Mouse (Mus musculus): ENCODE data around the gene Tnfsf9.

The Tnfsf9 gene

DNA sequence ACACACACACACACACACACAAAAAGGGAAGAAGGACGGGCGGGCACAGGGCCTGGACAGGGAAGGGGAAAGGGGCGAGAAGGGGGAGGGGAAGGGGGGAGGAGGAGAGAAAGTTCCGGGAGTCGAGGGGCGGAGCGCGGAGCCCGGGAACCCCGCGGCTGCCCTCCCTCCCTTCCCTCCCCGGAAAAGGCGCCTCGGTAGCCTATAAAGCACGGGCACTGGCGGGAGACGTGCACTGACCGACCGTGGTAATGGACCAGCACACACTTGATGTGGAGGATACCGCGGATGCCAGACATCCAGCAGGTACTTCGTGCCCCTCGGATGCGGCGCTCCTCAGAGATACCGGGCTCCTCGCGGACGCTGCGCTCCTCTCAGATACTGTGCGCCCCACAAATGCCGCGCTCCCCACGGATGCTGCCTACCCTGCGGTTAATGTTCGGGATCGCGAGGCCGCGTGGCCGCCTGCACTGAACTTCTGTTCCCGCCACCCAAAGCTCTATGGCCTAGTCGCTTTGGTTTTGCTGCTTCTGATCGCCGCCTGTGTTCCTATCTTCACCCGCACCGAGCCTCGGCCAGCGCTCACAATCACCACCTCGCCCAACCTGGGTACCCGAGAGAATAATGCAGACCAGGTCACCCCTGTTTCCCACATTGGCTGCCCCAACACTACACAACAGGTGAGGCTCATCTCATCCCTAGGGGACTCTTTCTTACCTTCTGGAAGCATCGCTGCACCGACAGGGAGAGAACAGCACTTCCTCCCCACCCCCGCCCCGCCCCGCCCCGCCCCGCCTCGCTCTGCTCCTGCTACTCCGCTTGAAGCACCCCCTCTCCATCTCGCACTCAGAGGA is at the start of gene Tnfsf9:
TSS of gene Tnfsf9 (plus strand) at position 145 of the 854 bp plus-strand sequence.
- DNase-seq = peak; percentile 58

DNA sequence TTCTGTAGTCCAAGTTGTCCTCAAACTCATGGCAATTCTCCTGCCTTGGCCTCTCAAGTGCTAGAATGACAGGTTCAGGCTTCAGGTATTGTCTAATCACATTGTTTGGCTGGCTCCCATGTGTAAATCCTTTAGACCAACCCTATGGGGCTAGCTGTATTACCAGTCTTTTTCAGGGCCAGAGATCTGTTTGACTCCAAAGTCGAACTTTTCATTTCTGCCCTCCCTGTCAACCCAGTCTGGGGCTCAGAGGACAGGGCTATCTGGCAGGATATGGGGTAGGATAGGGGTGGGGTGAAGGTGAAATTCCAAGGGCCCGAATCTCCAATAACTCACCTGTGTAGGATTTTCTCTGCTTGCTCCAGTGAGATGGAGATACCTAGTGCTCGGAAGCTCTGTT is 48.9 kb upstream of the Tnfsf9 start:
- DNase-seq = no peak

DNA sequence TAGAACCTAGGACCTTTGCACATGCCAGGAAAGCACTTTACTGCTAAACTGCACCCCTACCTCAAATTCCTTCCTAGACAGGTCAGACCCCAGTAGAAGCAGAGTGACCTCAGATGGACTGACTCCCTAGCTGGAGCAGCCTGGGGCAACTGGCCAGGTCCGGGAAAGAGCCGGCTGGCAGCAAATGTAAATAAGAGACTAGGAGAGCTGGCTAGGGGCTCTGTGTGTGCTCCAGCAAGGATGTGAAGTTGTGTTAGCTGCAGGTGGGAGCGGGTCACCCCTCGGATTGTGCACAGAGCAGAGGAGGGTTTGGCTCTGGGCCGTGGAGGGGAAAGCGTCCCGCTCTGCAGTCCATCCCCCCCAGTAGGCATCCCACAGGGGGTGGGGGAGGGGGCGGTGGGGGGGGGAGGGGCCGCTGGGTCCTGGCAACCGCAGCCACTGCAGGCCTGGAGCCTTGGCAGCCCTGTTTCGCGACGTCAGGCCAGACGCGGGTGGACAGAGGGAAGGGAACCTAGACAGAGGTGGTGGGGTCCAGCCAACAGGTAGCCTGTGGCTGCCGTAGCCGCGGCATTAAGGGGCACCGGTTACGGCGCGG is 46.1 kb upstream of the Tnfsf9 start, which contains the start of gene Crb3:
TSS of gene Crb3 (plus strand) at position 215 of the 595 bp plus-strand sequence.
- no peak for DNase-seq

DNA sequence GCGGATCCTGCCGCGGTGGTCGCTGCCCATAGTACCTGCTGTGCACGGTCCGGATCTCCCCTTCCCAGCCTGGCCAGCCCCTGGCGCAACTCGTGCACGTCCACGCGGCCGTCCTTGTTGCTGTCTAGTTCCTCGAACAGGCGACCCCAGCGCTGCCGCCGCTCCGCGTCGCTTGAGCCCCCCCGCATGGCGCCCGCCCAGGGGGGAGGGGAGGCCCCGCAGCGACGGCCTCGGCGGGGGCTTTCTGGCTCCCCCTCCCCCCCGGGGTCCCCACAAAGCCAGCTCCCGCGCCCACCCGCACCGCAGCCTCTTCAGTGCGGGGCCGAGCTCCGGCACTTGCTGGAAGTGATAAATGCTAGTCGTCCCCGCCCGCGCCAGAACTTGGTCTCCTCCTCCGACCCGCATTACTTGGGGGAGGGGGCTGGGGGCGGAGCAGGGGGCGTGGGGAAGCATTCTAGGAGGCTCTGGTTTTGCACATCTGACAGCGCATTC is 45.6 kb upstream of the Tnfsf9 start, which contains the start of gene Slc25a23:
TSS of gene Slc25a23 (minus strand) at position 378 of the 492 bp plus-strand sequence.
- DNase-seq = peak; percentile 85

DNA sequence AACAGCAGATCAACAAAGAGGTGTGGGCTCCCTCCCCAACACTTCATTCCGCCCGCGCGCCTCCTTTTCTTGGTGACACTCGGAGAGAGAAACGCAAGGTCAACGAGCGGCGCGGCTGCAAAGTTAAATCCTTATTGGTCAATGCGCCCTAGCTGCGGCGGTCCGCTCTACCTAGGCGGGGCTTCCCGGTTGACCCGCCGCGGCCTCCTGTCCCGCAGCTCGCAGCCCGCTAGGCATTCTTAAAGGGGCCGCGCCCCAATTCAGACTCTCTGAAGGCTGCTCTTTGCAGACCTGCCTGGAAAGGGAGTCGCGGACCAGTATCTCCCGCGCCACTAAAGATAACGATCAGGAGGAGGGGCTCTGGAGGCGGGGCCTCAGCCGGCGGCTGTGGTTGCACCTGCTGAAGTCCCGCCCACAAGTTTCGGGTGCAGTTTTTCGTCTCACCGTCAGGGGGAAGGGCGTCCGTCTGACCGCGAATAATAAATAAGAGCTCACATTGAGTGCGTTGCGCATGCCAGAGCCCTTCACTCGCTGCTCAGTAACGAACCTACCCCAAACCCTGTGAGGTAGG is 44.8 kb upstream of the Tnfsf9 start:
- peak; percentile 98 for DNase-seq

DNA sequence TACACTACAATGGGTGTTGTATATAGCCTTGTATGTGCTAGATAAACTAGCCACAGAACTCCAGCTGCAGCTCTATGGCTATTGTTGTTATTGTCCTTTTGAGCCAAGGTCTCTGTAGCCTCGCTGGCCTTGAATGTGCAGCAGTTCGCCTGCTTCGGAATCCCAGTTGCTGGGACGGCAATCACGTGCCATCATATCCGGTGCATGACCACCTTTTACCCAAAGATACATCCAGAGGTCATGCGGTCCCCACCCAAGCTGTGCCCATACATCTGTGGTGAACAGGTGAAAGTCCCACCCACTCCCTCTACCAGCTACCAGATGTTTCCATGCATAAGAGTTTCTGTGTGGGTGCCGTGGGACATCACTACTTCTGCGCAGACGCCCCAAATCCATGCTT is 44.1 kb upstream of the Tnfsf9 start:
- peak; percentile 31 for DNase-seq

DNA sequence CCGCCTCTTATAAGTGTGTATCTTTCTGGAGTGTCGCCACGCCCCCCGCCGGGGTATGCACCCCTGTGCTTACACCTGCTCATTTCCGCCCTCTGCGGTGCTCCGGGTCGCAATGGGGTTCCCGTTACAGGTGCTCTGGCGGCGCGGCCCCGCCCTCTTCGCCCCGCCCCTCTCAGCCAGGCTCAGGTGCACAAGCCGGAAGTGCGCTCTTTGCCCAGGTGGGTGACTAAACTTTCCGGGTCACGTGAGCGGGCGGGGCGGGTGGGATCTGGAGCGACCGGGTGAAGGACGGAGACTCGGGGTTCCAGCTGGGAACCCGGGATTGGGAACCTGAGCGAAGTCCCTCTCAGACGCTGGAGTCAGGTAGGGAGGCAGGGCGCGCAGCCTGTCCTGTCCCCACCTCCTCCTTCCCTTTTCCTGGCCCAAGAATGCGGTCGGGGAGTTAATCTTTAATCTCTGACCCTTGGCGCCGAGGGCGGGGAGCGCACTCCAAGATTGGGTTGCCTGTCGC is 43.1 kb upstream of the Tnfsf9 start:
- peak; percentile 74 for DNase-seq

DNA sequence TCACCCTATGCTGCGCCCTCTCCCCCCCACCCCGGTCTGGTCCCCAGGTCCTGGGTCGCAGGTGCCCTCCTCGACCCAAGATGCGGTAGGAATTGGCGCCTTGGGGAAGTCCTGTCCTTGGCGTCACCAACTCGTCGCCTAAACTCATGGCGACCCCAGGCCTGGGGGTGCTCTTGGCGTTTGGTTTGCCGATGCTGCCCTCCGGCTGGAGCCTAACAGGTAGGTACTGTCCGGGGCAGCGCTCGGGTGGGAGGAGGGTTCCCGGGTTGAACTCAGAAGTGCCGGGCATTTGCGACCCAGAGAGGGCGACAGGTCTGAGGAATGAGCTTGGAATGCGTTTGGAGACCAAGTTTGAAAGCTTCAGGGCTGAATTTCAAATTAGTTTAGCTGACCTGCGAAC is 42.6 kb upstream of the Tnfsf9 start:
- DNase-seq = peak; percentile 29

DNA sequence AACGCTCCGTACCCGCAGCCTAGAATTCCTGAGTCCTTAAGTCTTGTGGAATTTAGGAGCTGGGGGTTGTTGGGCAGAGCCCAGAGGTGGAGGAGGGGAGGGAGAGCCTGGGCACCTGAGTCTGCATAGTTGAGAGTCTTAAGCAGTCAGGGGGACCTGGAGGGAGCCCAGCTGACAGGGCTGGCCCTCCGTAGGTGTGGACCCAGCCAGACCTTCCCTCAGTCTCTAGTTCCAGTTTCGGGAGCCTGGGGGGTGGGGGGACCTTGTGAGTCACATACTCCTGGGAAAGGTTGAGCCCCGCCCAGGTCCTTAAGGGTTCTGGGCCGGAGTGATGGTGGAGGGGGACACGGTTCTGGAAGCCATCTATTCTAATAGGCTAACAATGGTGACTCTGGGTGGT is 42.1 kb upstream of the Tnfsf9 start:
- DNase-seq = peak; percentile 17

DNA sequence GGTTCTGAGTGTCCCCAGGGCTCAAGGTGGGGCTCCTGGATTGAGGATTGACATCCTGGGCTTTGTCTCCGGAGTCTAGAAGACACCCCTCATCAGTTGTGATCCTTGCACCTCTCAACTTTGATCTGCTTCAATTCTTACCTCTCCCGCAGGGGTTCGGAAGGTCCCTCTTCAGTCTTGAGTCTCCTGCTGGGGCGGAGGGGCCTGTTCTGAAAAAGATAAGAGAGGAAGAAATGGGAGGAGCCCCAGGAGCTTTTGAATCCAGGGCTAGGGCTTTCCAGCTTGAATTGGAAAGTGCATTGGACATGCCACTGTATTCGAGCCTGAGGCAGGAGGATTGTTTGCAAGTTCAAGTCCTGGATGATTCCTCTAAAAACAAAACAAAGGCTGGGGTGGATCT is 38.2 kb upstream of the Tnfsf9 start:
- no peak for DNase-seq

DNA sequence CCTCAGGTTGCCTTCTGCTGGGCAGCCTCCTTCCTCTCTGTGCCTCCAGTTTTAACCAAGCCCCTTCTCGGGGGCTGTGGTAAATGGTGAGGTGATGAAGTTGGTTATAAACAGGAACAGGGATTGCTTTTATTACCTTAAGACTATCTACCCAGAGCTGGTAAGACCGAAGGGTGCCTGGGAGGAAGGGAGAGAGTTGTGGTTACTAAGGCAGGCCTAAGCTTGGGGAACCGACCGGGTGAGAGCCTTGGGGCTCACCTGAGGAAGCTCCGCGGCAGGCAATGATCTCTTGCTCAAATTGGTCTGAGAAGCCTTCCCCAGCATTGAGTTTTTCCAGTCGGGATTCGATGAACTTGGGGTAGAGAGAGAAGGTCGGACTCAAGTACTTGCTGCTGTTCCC is 34.9 kb upstream of the Tnfsf9 start:
- no peak for DNase-seq

DNA sequence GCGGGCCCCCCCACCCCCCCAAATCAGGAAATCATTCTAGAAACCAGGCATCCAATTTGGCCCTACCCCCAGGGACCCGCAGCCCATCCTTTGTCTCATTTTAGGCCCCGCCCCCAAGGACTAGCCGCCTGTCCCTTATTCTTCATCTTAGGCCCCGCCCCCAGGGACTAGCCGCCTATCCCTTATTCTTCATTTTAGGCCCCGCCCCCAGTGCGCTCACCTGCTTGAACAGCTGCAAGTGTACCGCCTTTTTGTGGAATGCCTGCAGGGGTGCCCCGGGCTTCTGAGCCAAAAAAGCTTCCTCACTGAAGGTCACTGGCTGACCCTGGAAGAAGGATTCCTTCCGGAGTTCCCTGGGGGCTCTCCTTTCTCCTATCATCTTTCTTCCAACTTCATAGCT is 34.4 kb upstream of the Tnfsf9 start:
- DNase-seq = peak; percentile 77

DNA sequence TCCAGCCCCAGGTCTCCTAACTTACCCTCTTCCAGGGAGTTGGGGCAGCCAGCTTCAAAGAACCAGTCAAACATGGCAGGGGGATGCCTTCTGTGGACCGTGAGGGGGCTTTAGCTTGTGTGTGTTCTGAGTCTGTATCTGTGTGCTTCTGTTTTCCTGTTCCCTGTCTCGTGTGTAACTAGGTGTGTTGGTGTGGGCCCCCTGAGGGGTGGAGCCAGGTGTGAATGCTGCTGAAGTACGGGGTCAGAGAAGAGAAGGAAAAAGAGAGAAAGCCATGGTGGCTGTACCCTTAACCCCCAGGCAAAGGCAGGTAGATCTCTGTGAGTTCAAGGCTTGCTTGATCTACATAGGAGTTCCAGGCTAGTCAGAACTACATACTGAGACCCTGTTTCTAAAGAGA is 28.2 kb upstream of the Tnfsf9 start:
- DNase-seq = peak; percentile 58

DNA sequence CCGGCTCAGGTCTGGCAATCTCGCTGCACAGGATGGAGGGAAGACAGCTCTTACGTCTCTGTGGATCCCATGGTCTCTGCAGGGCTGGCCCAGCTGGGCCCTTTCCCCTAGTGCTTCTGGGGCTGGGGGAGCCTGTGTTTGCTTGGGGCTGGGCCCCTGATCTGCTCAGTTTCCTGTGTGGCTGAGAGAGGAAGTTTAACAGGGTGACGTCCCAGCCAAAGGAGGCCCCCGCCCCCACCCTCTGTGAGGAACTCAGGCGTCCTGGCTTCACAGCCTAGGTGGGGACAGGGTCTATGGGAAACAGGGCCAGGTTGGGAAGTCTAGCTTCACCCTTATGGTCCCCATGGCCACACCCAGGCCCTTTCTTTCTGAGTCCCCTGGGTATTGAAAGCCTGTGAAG is 26.8 kb upstream of the Tnfsf9 start, which contains the start of gene Dennd1c:
TSS of gene Dennd1c (minus strand) at position 179 of the 400 bp plus-strand sequence.
- peak; percentile 85 for DNase-seq

DNA sequence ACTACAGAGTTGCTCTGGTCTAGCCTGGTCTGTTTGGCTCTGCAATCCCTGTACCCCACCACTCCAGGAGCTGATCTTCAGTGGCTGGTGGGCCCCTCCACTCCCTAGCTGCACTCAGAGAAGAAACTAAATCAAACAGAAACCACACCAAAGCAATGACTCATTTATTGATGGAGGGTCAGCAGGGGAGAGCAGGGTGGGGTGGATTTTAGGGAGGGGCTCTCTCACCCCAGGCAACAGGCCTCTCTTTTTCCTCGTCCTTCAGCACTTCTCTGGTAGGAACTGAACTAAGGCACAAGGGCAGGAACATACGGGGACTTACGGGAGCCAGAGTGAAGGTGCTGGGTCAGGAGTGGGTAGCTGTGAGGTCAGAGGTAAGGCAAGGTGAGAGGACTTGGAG is 25.2 kb upstream of the Tnfsf9 start:
- no peak for DNase-seq

DNA sequence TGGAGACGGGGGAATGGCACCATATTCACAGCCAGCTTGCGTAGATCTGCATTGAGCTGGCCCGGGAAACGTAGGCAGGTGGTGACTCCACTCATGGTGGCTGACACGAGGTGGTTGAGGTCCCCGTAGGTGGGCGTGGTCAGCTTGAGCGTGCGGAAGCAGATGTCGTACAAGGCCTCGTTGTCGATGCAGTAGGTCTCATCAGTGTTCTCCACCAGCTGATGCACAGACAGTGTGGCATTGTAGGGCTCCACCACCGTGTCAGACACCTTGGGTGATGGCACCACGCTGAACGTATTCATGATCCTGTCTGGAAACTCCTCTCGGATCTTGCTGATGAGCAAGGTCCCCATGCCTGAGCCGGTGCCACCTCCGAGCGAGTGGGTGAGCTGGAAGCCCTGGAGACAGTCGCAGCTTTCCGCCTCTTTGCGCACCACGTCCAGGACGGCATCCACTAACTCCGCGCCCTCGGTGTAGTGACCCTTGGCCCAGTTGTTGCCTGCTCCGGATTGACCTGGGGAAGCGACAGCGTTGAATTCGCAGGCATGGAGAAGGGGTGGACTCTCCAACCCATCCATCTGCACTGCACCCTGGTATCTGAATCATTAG is 23.8 kb upstream of the Tnfsf9 start:
- no peak for DNase-seq

DNA sequence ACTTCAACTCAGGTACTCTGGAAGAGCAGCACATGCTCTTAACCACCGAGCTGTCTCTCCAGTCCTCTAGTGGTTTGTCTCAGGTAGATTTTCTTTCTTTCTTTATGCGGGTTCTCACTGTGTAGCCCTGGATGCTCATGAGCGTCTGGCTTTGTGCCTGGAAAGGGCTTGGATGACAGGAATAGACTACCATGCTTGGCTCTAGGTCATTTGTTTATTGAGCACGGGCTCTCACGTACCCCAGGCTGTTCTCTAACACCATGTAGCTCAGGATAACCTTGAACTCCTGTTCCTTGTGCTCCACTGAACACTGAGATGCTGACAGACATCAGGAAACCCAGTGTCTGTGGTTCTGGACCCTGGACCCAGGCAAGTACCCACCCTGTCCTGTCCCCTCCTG is 22.6 kb upstream of the Tnfsf9 start:
- DNase-seq = no peak

DNA sequence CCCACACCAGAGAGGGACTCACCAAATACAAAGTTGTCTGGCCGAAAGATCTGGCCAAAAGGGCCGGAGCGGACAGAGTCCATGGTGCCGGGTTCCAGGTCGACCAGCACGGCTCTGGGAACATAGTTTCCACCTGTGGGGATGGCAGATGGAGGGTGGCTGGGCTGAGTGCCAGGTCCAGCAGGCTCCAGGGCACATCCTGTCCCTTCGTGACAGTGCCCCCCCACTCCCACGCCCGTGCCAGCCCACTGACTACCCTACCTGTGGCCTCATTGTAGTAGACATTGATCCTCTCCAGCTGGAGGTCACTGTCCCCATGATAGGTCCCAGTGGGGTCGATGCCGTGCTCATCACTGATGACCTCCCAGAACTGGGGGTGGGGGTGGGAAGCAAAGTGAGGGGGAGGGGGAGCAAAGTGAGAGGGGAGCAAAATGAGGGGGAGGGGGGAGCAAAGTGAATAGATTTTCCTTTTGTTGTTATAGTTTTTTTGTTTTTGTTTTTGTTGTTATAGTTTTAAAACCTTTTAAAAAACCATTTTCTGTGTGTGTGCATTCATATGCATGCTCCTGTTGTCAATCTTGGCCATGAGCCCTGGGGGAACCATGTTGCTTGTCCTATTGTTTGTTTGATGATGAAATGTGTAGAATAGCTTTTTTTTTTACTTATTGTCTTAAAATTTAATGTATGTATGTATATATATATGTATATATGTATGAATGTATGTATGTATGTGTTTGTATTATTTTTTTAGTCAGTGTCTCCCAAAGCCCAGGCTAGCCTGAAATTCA is 19.0 kb upstream of the Tnfsf9 start:
- no peak for DNase-seq

DNA sequence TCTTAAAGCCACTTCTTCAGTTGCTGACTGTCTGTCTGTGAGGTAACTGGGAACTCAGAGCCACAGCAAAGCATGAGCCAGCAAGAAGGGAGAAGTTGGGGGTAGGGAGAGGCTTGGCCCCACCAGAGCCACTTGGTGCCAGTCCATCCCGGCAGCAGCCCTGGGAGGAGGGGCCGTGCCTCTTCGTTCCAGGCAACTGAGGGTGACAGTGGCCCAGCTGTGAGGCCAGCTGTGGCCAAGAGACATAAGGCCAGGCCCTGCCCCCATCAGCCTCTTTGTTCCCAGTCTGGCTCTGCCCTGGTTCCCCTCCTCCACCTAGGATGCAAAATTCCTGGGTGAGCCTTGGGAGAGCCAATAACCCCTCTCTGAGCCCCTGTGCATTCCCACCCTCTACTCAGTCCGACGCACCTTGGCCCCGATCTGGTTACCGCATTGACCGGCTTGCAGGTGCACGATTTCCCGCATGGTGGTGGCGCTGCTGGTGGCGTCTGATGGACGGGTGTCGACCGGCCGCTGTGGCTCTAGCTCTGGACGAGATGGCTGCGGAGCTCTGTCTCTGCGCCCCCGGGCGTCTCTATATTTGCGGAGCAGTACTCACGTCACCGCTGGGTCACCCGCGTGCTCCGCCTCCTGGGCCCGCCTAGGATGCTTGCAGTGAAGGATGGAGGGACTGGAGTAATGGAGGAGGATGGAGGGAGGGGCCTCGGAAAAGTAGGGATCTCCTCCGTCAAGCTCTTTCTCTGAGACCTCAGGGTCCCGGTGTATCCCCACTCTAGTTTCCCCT is 17.9 kb upstream of the Tnfsf9 start, which contains the start of gene Tubb4a:
TSS of gene Tubb4a (minus strand) at position 734 of the 784 bp plus-strand sequence.
- no peak for DNase-seq

DNA sequence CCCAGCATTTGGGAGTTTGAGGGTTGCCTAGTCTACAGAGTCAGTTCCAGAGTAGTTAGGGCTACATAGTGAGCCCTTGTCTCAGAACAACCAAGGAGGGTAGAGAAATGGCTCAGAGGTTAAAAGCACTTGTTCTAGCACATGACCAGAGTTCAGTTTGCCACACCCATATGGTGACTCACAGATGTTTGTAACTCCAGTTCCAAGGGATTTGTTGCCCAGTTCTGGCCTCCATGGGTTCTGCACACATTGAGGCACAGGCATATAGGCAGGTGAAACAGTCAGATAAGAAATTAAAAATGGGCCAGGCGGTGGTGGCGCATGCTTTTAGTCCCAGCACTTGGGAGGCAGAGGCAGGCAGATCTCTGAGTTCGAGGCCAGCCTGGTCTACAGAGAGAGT is 10.9 kb upstream of the Tnfsf9 start:
- no peak for DNase-seq
